Mouse (Mus musculus): ENCODE data around the gene Ppp4r4.
"Not testable (repeated sequence)": the region's sequence is repeated elsewhere in the genome, so short reads cannot be mapped to it uniquely, and the experiment has no call there.

The Ppp4r4 gene

DNA sequence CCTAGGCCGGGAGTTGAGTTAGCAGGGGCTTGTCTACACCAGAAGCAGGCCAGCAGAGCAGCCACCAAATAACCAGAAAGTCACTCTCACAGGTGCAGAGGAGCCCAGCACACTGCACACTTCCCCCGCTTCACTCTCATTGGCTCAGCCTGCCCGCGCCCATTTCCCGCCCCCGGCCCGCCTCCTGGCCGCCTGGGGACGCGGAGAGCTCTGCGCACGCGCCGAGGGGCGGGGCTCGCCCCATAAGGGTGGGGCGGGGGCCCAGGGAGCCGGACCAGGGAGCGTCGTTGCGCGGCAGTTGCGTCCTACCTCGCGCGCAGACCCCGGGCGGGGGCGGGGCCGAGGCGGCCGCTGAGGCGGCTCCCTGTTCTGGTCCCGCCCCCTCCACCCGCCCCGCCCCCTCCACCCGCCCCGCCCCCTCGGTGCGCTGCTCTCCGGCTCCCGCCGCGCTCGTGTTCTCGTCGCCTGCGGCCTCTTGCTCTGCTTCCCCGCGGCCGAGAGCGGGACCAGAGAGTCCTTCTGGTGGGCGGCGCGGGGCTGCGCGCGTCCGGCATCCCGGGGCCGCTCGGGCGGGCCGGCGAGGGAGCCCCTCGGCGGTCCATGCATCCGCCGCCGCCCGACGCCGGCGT, at the start of gene Ppp4r4:
TSS of gene Ppp4r4 (plus strand) at position 264 of the 629 bp plus-strand sequence.
- peak; percentile 47 to 83 for DNase-seq (ENCODE audit: low spot score in 2 of 2)

GRCm38 (mm10) chr12:103482781-103483180, 49.3 kb upstream of the Ppp4r4 start:
- no peak for DNase-seq (ENCODE audit: low spot score in 2 of 2)

GRCm38 (mm10) chr12:103484200-103484972, 47.7 kb upstream of the Ppp4r4 start:
- DNase-seq (ENCODE audit: low spot score in 2 of 2): not testable (repeated sequence)

DNA sequence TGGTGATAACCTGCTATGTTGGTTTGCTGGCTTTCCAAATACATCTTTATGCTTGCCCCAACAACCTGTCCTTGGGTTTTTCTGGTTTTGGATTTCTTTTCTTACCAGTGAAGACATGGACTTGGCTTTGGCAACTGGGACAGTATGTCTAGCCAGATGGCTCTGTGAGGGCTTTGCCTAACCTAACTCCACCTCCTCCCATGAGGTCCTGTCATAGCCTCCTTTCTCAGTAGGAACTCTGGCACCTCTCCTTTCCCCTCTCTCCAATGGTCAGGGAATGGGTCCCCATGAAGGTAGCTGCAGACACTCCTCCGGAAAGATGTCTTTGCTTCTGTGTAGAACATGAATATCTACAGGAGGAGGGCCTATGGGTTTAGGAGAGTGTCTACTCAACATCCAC, 45.4 kb upstream of the Ppp4r4 start:
- no peak for DNase-seq (ENCODE audit: low spot score in 2 of 2)

DNA sequence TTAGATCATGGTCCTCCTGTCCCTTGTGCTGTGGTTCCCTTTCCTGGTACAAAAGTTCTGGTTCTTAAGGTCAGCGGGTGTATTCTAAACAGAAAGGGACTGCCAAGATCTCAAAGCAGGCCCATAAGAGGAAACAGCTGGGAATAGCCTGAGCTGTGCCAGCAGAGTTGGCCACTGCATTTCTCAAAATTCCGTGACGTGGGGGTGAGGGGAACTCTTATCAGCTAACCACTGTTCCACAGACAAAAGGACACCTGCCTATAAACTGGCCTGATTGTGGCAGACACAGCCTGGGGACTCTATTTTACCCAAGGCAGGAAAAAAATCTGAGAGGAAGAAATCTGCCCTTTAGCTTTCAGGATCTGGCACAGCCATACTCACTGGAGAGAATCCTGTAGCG, 44.8 kb upstream of the Ppp4r4 start:
- DNase-seq (ENCODE audit: low spot score in 2 of 2): no peak

DNA sequence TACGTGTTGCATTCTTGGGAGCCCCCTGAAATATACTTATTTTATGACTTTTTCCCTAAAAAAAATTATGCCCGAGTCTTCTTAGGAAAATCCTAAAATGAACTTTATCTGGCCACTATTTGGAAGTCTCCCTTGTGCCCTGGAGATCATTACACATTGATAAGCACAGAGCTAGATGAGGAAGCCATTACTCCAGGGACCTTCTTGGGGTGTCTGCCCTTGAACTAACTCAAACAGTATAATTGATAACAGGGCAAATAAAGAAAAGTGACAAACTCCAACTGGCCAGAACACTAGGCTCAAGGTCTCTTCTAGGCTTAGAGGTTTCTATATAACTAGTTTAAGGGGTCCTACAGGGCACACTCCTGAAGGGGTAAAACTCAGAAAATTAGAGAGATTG, 44.3 kb upstream of the Ppp4r4 start:
- DNase-seq (ENCODE audit: low spot score in 2 of 2): no peak

DNA sequence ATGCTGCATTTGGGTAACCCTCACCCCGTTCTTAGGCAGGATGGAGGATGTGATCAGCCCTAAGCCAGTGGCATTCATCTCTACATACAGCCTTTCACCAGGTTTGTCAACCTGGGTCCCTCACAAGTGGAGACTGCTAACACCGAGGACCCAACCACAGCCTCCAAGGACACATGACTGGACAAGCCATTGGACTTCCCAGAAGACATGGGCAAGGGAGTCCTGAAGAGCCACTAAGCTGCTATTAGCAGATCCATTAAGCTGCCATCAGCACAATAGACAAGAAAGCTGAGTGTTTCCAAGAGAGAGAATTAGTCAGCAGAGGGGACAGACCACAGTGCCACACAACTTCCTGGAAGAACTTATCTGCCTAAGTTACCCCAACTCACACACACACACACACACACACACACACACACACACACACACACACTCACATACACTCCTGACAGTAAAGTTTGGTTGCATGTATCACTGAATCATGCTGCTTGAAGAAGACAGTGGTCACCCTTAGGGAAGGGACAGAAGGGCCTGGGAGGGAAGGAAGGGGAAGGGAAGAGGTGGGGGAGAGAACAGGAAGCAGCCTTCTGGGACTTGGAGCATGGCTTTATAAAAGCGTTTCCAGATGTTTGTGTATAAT, 40.9 kb upstream of the Ppp4r4 start:
- DNase-seq (ENCODE audit: low spot score in 2 of 2): no peak

DNA sequence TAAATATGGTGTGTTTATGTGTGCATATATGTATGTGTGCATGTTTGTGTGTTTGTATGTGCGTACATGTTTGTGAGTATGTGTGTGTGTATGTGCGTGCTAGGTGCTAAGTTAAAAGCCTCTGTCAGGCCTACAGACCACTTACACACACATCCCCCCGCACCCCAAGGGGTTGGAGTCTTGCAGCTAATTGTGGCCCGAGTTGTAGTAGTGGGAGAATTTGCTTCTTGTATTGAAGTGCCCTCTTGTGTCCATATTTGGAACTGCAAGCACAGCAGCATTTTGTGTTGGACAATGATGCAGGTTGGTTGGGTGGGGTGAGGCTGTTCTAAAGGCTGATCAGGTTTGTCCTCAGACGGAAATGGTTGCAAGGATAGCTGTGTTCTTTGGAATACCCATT, 39.3 kb upstream of the Ppp4r4 start:
- peak; percentile 58 to 74 for DNase-seq (ENCODE audit: low spot score in 2 of 2)

DNA sequence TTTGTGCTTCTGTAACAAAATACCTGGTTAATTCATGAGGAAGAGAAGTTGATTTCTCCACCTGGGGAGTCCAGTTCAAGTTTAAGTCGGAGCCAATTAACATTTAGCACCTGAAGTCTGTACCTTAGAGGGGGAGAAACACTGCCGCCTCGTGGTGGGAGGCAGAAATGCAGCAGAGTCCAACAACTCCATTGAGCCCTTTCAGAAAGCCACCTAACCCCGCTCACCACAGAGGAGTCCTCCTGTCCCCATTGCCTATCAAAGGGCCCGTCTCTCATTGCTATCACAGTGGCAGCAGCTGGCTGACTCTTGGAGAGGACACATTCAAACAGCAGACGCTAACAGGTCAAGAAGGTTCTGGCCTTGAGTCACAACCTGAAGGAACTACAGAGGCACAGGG, 37.6 kb upstream of the Ppp4r4 start:
- peak; percentile 48 to 80 for DNase-seq (ENCODE audit: low spot score in 2 of 2)

- no peak for DNase-seq (ENCODE audit: low spot score in 2 of 2)
These were observed 33.3 kb upstream of the Ppp4r4 start for GRCm38 (mm10) chr12:103498768-103499167.

GRCm38 (mm10) chr12:103499261-103499660, 32.8 kb upstream of the Ppp4r4 start:
- DNase-seq (ENCODE audit: low spot score in 2 of 2): no peak

GRCm38 (mm10) chr12:103503300-103503699, 28.8 kb upstream of the Ppp4r4 start:
- no peak for DNase-seq (ENCODE audit: low spot score in 2 of 2)

- DNase-seq (ENCODE audit: low spot score in 2 of 2): no peak
These were observed 27.7 kb upstream of the Ppp4r4 start for GRCm38 (mm10) chr12:103504402-103504801.

GRCm38 (mm10) chr12:103508346-103508745, 23.7 kb upstream of the Ppp4r4 start:
- no peak for DNase-seq (ENCODE audit: low spot score in 2 of 2)

GRCm38 (mm10) chr12:103509893-103510292, 22.2 kb upstream of the Ppp4r4 start:
- no peak for DNase-seq (ENCODE audit: low spot score in 2 of 2)

DNA sequence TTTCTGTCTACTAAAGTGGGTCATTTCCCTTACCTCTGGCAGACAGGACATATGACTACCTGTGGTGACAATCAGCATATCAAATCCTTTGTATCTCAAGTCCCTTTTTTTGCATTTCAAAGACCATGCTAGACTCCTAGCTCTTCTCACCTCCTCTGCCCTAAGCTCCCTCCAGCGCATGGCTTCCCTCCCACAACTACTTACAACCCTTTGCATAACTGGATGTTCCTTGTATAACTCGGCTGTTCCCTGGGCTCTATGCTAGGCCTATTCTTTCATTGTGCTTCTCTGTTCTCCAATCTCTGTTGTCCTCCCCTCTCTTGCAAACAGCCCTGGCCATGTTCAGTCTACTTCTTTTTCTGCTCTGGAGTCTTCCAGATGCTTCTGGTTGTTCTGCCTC, 20.5 kb upstream of the Ppp4r4 start:
- no peak for DNase-seq (ENCODE audit: low spot score in 2 of 2)

DNA sequence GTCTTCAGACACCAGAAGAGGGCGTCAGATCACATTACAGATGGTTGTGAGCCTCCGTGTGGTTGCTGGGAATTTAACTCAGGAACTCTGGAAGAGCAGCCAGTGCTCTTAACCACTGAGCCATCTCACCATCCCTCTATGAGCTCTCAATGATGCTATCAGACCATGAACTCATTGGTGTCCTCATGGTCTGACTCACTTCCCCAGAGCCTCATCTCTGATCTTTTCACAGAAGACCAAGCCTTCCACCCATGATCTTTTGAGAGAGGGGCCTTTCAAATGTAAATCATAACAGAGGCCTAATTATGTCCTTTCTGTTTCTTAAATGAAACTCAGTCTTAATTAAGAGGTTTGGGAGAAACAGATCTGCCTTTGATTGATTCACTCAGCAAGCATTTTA, 19.0 kb upstream of the Ppp4r4 start:
- DNase-seq (ENCODE audit: low spot score in 2 of 2): no peak

DNA sequence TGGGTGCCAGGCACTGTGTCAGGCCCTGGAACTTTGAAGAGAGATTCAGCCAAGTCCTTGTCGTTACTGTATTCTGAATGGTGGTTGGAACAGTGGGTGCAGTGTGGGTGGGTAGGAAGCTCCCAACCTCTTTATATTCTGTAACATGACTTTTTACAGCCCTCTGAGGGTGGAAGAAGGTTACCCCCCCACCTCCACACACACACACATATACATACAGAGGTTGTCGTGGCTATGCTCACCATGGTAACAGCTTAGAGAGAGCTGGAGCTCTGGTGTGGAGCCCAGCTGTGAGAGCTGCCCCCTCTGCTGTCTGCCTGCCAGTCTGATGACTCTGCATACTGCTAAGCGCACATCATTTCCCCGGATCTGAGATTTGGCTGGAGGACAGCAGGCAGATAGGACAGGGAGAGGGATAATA, 18.6 kb upstream of the Ppp4r4 start:
- DNase-seq (ENCODE audit: low spot score in 2 of 2): no peak

DNA sequence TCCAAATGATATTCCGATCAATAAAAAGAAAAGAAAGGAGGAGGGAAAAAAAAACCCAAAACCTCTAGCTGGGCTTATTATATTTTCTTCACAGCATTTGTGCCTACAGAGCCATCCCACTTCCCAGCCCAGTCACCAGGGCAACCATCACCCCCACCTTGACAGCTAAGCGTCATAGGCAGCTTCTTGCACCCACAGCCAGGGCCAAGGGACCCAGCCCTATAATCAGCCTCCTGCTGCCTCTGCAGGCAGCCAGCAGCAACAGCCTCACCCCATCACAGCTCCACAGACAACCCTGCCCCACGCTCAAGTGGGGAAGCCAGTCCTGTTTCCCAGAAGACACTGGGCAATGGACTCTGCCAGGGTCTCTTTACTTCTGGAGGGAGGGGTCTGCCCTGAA, 17.7 kb upstream of the Ppp4r4 start:
- DNase-seq (ENCODE audit: low spot score in 2 of 2): no peak

DNA sequence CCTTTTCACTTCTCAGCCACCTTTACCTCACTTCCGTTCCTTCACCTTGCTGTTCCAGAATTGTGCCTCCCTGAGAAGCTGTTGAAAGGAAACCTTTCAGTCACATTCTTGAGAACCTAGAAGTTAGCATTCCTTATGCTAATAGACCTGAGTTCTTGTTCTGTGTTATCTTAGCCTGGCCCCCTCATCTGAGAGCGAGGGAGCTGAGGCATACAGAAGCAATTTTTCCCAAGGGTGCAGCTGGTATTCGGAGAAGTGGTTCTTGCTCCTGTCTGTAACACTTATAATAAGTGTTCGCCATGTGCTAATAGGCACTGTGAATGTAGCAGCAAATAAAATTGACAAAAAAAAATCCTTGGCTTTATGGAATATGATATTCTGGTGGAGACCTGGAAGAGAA, 16.4 kb upstream of the Ppp4r4 start:
- DNase-seq (ENCODE audit: low spot score in 2 of 2): no peak

DNA sequence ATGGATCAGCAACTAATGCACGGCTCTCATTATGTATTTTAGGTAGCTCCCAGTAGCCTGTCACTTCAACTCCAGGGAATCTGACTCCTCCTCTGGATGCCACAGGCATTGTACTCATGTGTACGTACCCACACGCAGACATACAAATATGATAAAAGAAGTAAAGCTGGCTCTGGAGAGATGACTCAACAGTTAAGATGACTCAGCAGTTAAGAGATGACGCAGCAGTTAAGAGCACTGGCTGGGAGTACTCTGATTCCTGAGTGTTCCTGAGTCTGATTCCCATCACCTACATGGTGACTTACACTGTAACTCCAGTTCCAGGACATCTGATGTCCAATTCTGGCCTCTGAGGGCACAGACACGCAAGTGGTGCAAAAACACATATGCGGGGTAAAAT, 13.4 kb upstream of the Ppp4r4 start:
- no peak for DNase-seq (ENCODE audit: low spot score in 2 of 2)

DNA sequence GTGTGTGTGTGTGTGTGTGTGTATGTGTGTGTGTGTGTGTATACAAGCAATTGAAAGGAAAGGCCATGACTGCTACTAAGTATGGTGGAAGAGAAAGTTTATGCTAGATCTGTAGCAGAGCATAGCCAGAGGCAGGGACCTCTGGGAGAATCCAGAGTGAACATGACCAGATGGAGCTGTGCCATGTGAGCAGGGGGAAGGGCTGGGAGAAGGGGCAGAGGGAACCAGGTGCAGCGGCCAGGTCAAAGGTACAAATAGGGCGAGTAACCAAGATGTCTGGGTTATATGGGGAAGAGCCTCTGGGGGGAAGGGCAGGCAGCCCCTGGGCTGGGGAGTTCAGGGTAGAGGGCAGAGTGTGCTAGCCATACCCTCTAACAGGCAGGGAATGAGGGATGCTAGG, 1.5 kb upstream of the Ppp4r4 start:
- no peak for DNase-seq (ENCODE audit: low spot score in 2 of 2)
